Mouse (Mus musculus) myocyte (in vitro differentiated cells): ENCODE measurements around the gene Sdsl.

ENCODE experiments used
- CEBPB ChIP-seq: IDR thresholded peaks from 2 replicates; pipeline ENCODE4 v1.6.1; 2011; ENCODE audit warnings: mild to moderate bottlenecking, moderate library complexity; ENCODE audit not compliant: poor library complexity, insufficient read depth, severe bottlenecking
- MAX ChIP-seq: IDR thresholded peaks from one replicate; pipeline ENCODE4 v1.6.1; 2011; ENCODE audit warnings: low read depth, mild to moderate bottlenecking, control low read depth
- MYOD1 ChIP-seq, 3 experiments: IDR thresholded peaks; one replicate each; pipeline ENCODE4 v1.6.1; 2011; ENCODE audit warnings: control low read depth in 2 of 3, low read depth in 2 of 3, mild to moderate bottlenecking in 2 of 3, moderate library complexity in 1 of 3; ENCODE audit not compliant: insufficient read length in 2 of 3, control insufficient read depth in 1 of 3
- MYOG ChIP-seq, 3 experiments: IDR thresholded peaks; one replicate each; pipeline ENCODE4 v1.6.1; 2011; ENCODE audit warnings: control low read depth in 2 of 3, low read depth in 2 of 3, mild to moderate bottlenecking in 2 of 3; ENCODE audit not compliant: insufficient read length in 2 of 3, control insufficient read depth in 1 of 3, insufficient read depth in 1 of 3
- POLR2A ChIP-seq: IDR thresholded peaks from one replicate; pipeline ENCODE4 v1.6.1; 2011; ENCODE audit warnings: low read depth, mild to moderate bottlenecking, control low read depth, moderate library complexity; ENCODE audit not compliant: insufficient read length
- POLR2AphosphoS2 ChIP-seq: IDR thresholded peaks from one replicate; pipeline ENCODE4 v1.6.1; 2011; ENCODE audit warnings: low read depth, control low read depth; ENCODE audit not compliant: insufficient read length
- REST ChIP-seq: IDR thresholded peaks from one replicate; pipeline ENCODE4 v1.6.1; 2011; ENCODE audit warnings: mild to moderate bottlenecking, control low read depth, moderate library complexity; ENCODE audit not compliant: insufficient read depth, insufficient read length
- SRF ChIP-seq: IDR thresholded peaks from one replicate; pipeline ENCODE4 v1.6.1; 2011; ENCODE audit warnings: low read depth; ENCODE audit not compliant: control insufficient read depth, insufficient read length
- USF1 ChIP-seq: IDR thresholded peaks from one replicate; pipeline ENCODE4 v1.6.1; 2011; ENCODE audit warnings: low read depth, mild to moderate bottlenecking, control low read depth, moderate library complexity

DNA sequence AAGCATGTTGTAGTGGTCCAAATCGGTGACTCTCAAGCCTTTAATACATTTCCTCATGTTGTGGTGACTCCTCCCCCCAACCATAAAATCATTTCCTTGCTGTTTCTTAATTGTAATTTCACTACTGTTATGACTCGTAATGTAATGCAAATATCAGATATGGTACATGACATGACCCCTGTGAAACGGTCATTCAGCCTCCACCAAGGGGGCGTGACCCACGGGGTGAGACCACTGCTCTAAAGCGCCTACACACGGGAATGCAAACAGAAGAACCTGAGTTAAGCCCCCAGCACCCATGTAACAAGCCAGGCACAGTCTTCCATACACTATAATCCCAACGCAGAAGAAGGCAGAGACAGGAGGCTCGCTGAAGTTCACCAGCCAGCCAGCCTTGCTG lies 33.2 kb upstream of the Sdsl start:
- TF ChIP-seq POLR2A (no peak), SRF (no peak), MYOG (IDR thresholded peaks at IDR 0.05; ENCODE audit: control insufficient read depth in 1 of 3, insufficient read depth in 1 of 3, insufficient read length in 2 of 3, low read depth in 2 of 3) (no peak), USF1 (no peak), MYOD1 (IDR thresholded peaks at IDR 0.05; ENCODE audit: control insufficient read depth in 1 of 3, insufficient read length in 2 of 3, low read depth in 2 of 3) (no peak), CEBPB (no peak), MAX (no peak), REST (no peak), POLR2AphosphoS2 (no peak)
